Mouse (Mus musculus): ENCODE data around the gene Eif3c. TPM values are rescaled to one million over a fixed set of nuclear protein-coding genes. Genes with fewer than 3 reads are reported as not detected.
A peak's percentile ranks its signal among the peaks of the same experiment; 100 is the strongest.

The Eif3c gene
- polyA plus RNA-seq, 1 experiment from 2014 or later, result 182 TPM

- H3K4me2 ChIP-seq (ENCODE audit: low read length), result peak overlapping the region; percentile 83
- peak overlapping the region; percentile 42 for H3K4me3 ChIP-seq (ENCODE audit: low read depth, low read length)
- WGBS, result 53% methylated on average over 9 of the region's 9 CpGs
- H3K4me1 ChIP-seq (ENCODE audit: control insufficient read depth, insufficient read depth, low read length), result no peaks in the 10 kb centered on the region
- no peak overlapping the region for H3K27ac ChIP-seq (ENCODE audit: low read depth, low read length)
- no peak for ATAC-seq
- DNase-seq (ENCODE audit: low spot score), result no peak
- no peaks in the 10 kb centered on the region for H3K36me3 ChIP-seq (ENCODE audit: control insufficient read depth, insufficient read depth, low read length)
- peak overlapping the region; percentile 74; the same call in 1 of the 2 replicates for H3K9ac ChIP-seq (ENCODE audit: low read length)
- no peaks in the 10 kb centered on the region; the same call in 1 of the 2 replicates for H3K27me3 ChIP-seq (replicated peaks; ENCODE audit: control insufficient read depth, insufficient read depth, low read length)
- H3K9me3 ChIP-seq (replicated peaks; ENCODE audit: control insufficient read depth, low read length), result no peaks in the 10 kb centered on the region
Observed at GRCm38 (mm10) chr7:126536466-126536865, 29.7 kb downstream of the Eif3c start.

GRCm38 (mm10) chr7:126535766-126536165 is 30.4 kb downstream of the Eif3c start:
- 2% methylated on average over 28 of the region's 28 CpGs for WGBS
- no peak for ATAC-seq

GRCm38 (mm10) chr7:126533434-126533833 is 32.8 kb downstream of the Eif3c start:
- no peak overlapping the region for H3K4me3 ChIP-seq (ENCODE audit: low read depth, low read length)
- H3K36me3 ChIP-seq (ENCODE audit: control insufficient read depth, insufficient read depth, low read length), result no peaks in the 10 kb centered on the region
- no peak overlapping the region for H3K27ac ChIP-seq (ENCODE audit: low read depth, low read length)
- H3K27me3 ChIP-seq (replicated peaks; ENCODE audit: control insufficient read depth, insufficient read depth, low read length), result no peaks in the 10 kb centered on the region; the same call in 1 of the 2 replicates
- H3K9ac ChIP-seq (ENCODE audit: low read length), result no peak overlapping the region
- no peak for ATAC-seq
- H3K4me2 ChIP-seq (ENCODE audit: low read length), result no peak overlapping the region
- H3K4me1 ChIP-seq (ENCODE audit: control insufficient read depth, insufficient read depth, low read length), result no peaks in the 10 kb centered on the region
- WGBS, result 73% methylated on average over 1 of the region's 1 CpGs
- no peak for DNase-seq (ENCODE audit: low spot score)
- H3K9me3 ChIP-seq (replicated peaks; ENCODE audit: control insufficient read depth, low read length), result no peaks in the 10 kb centered on the region

More at GRCm38 (mm10) chr7:126535766-126536165, 30.4 kb downstream of the Eif3c start:
- Histone ChIP-seq H3K27me3 (replicated peaks; ENCODE audit: control insufficient read depth, insufficient read depth, low read length) (no peaks in the 10 kb centered on the region; the same call in 1 of the 2 replicates), H3K4me1 (ENCODE audit: control insufficient read depth, insufficient read depth, low read length) (no peaks in the 10 kb centered on the region), H3K4me3 (ENCODE audit: low read depth, low read length) (peak overlapping the region; percentile 42), H3K9me3 (replicated peaks; ENCODE audit: control insufficient read depth, low read length) (no peaks in the 10 kb centered on the region), H3K36me3 (ENCODE audit: control insufficient read depth, insufficient read depth, low read length) (no peaks in the 10 kb centered on the region), H3K27ac (ENCODE audit: low read depth, low read length) (no peak overlapping the region), H3K4me2 (ENCODE audit: low read length) (peak overlapping the region; percentile 83), H3K9ac (ENCODE audit: low read length) (peak overlapping the region; percentile 74)
- peak; percentile 19 for DNase-seq (ENCODE audit: low spot score)

GRCm38 (mm10) chr7:126528166-126528577 is 38.0 kb downstream of the Eif3c start:
- peak overlapping the region; percentile 52 for H3K9ac ChIP-seq (ENCODE audit: low read length)
- H3K27ac ChIP-seq (ENCODE audit: low read depth, low read length), result peak overlapping the region; percentile 68; the same call in 1 of the 2 replicates
- ATAC-seq (peak; percentile 54), DNase-seq (ENCODE audit: low spot score) (peak; percentile 94)
- H3K4me3 ChIP-seq (ENCODE audit: low read depth, low read length), result no peak overlapping the region
- no peaks in the 10 kb centered on the region for H3K36me3 ChIP-seq (ENCODE audit: control insufficient read depth, insufficient read depth, low read length)
- H3K4me1 ChIP-seq (ENCODE audit: control insufficient read depth, insufficient read depth, low read length), result no peaks in the 10 kb centered on the region
- no peaks in the 10 kb centered on the region for H3K9me3 ChIP-seq (replicated peaks; ENCODE audit: control insufficient read depth, low read length)
- H3K4me2 ChIP-seq (ENCODE audit: low read length), result 0 out of 2 replicates have a peak overlapping the region, but pooled peaks have one; percentile 10
- no peaks in the 10 kb centered on the region for H3K27me3 ChIP-seq (replicated peaks; ENCODE audit: control insufficient read depth, insufficient read depth, low read length)
- 0% methylated on average over 1 of the region's 1 CpGs for WGBS

GRCm38 (mm10) chr7:126523316-126523715 is 42.9 kb downstream of the Eif3c start:
- WGBS, result 89% methylated on average over 3 of the region's 3 CpGs
- H3K4me1 ChIP-seq (ENCODE audit: control insufficient read depth, insufficient read depth, low read length), result no peaks in the 10 kb centered on the region
- H3K9ac ChIP-seq (ENCODE audit: low read length), result no peak overlapping the region
- H3K36me3 ChIP-seq (ENCODE audit: control insufficient read depth, insufficient read depth, low read length), result no peaks in the 10 kb centered on the region
- DNase-seq (ENCODE audit: low spot score) (no peak), ATAC-seq (no peak)
- no peaks in the 10 kb centered on the region for H3K9me3 ChIP-seq (replicated peaks; ENCODE audit: control insufficient read depth, low read length)
- H3K4me2 ChIP-seq (ENCODE audit: low read length), result no peak overlapping the region
- no peaks in the 10 kb centered on the region for H3K27me3 ChIP-seq (replicated peaks; ENCODE audit: control insufficient read depth, insufficient read depth, low read length)
- no peak overlapping the region for H3K27ac ChIP-seq (ENCODE audit: low read depth, low read length)
- H3K4me3 ChIP-seq (ENCODE audit: low read depth, low read length), result no peak overlapping the region

GRCm38 (mm10) chr7:126519513-126519912 is 46.7 kb downstream of the Eif3c start:
- no peak overlapping the region for H3K4me3 ChIP-seq (ENCODE audit: low read depth, low read length)

GRCm38 (mm10) chr7:126518261-126518941 is 47.8 kb downstream of the Eif3c start:
- H3K27me3 ChIP-seq (replicated peaks; ENCODE audit: control insufficient read depth, insufficient read depth, low read length), result no peaks in the 10 kb centered on the region
- H3K9ac ChIP-seq (ENCODE audit: low read length), result no peak overlapping the region
- no peak overlapping the region for H3K27ac ChIP-seq (ENCODE audit: low read depth, low read length)
- ATAC-seq, result no peak
- no peak overlapping the region for H3K4me3 ChIP-seq (ENCODE audit: low read depth, low read length)
- H3K9me3 ChIP-seq (replicated peaks; ENCODE audit: control insufficient read depth, low read length), result no peaks in the 10 kb centered on the region
- no peak overlapping the region for H3K4me2 ChIP-seq (ENCODE audit: low read length)
- 82% methylated on average over 5 of the region's 5 CpGs for WGBS
- DNase-seq (ENCODE audit: low spot score), result no peak
- no peaks in the 10 kb centered on the region for H3K36me3 ChIP-seq (ENCODE audit: control insufficient read depth, insufficient read depth, low read length)
- H3K4me1 ChIP-seq (ENCODE audit: control insufficient read depth, insufficient read depth, low read length), result no peaks in the 10 kb centered on the region

More at GRCm38 (mm10) chr7:126519513-126519912, 46.7 kb downstream of the Eif3c start:
- no peak for ATAC-seq
- no peak for DNase-seq (ENCODE audit: low spot score)
- Histone ChIP-seq H3K36me3 (ENCODE audit: control insufficient read depth, insufficient read depth, low read length) (no peaks in the 10 kb centered on the region), H3K9me3 (replicated peaks; ENCODE audit: control insufficient read depth, low read length) (no peaks in the 10 kb centered on the region), H3K27ac (ENCODE audit: low read depth, low read length) (no peak overlapping the region), H3K4me1 (ENCODE audit: control insufficient read depth, insufficient read depth, low read length) (no peaks in the 10 kb centered on the region), H3K4me2 (ENCODE audit: low read length) (no peak overlapping the region), H3K9ac (ENCODE audit: low read length) (no peak overlapping the region), H3K27me3 (replicated peaks; ENCODE audit: control insufficient read depth, insufficient read depth, low read length) (no peaks in the 10 kb centered on the region)
- WGBS, result 75% methylated on average over 2 of the region's 2 CpGs

- Histone ChIP-seq H3K9me3 (replicated peaks; ENCODE audit: control insufficient read depth, low read length) (no peaks in the 10 kb centered on the region), H3K4me1 (ENCODE audit: control insufficient read depth, insufficient read depth, low read length) (no peaks in the 10 kb centered on the region), H3K36me3 (ENCODE audit: control insufficient read depth, insufficient read depth, low read length) (no peaks in the 10 kb centered on the region), H3K27me3 (replicated peaks; ENCODE audit: control insufficient read depth, insufficient read depth, low read length) (no peaks in the 10 kb centered on the region), H3K27ac (ENCODE audit: low read depth, low read length) (no peak overlapping the region), H3K4me3 (ENCODE audit: low read depth, low read length) (no peak overlapping the region), H3K4me2 (ENCODE audit: low read length) (no peak overlapping the region), H3K9ac (ENCODE audit: low read length) (no peak overlapping the region)
- no peak for ATAC-seq
- DNase-seq (ENCODE audit: low spot score), result no peak
- 83% methylated on average over 3 of the region's 3 CpGs for WGBS
Observed at GRCm38 (mm10) chr7:126511287-126511686, 54.9 kb downstream of the Eif3c start.

- no peak for DNase-seq (ENCODE audit: low spot score)
- Histone ChIP-seq H3K4me2 (ENCODE audit: low read length) (no peak overlapping the region), H3K27me3 (replicated peaks; ENCODE audit: control insufficient read depth, insufficient read depth, low read length) (no peaks in the 10 kb centered on the region), H3K27ac (ENCODE audit: low read depth, low read length) (no peak overlapping the region), H3K4me1 (ENCODE audit: control insufficient read depth, insufficient read depth, low read length) (peaks cover 3% of the 10 kb centered on the region), H3K4me3 (ENCODE audit: low read depth, low read length) (no peak overlapping the region), H3K36me3 (ENCODE audit: control insufficient read depth, insufficient read depth, low read length) (no peaks in the 10 kb centered on the region), H3K9me3 (replicated peaks; ENCODE audit: control insufficient read depth, low read length) (no peaks in the 10 kb centered on the region), H3K9ac (ENCODE audit: low read length) (no peak overlapping the region)
- 90% methylated on average over 8 of the region's 8 CpGs for WGBS
- ATAC-seq, result no peak
Observed at GRCm38 (mm10) chr7:126507126-126507778, 59.0 kb downstream of the Eif3c start.

All from forebrain, embryonic 14.5 days (tissue).